Mouse (Mus musculus) c-Kit-positive CD71-negative TER-119-negative erythroid progenitor cells, embryonic 14.5 days (primary cell): ENCODE data around the gene Tnik.

Experiments used
- DNase-seq: peaks from one replicate; pipeline ENCODE4 v3.0.0-alpha.2; 2013; ENCODE audit warnings: low read depth

Tnik gene

DNA sequence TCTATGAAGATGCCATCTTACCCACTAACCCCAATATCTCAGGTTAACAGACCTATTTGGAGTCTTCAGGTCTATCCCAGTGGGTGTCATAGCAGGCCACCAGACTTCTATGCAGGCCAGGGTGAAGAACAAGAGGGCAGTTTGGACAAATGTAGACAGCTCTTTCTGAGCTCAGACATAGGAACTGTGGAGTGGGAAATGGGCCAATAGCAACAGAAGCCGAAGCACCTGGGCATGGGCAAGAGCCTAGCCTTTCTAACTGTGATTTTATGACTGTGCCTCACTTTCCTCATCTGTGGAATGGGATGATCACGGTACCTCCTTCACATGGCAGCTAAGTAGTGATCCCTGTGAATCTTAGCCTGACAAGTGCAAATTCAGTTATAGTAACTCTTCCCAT is 214.4 kb downstream of the Tnik start:
- DNase-seq: no peak

DNA sequence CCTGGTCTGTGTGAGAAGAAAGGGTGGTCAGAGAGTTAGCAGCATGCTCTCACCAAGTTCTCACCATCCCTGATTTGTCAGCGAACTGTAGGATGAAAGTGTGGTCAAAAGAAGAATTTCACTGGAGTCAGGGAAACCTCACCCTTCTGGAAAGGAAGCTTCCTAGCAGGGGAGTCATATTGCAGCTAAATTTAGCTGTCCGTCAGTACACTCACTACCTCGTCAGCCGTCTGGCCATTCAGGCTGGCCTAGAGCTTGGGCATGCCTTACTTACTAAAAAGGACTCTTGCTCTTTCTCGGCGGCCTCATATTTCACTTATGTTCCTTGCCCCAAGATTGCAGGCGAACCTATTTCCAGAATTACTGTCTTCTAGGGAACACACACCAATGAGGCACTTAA is 222.7 kb downstream of the Tnik start:
- DNase-seq: no peak

DNA sequence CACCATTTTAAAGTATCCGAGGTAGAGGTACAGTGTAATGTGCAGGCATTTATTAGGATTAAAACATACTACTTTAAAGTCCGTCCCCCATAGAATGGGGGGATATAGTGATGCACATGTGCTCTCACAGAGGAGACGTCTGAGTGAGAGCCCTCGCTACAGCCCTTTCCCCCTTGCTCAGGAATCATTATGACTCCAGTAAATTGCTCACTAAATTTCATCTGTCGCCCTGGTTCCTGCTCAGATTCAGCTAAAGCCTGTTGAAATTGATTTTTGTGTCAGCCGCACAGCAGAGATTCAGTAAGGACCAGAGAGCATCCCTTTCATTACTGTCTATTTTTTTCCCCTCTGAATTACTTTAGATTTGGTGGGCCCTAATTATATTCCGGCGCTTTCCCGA is 224.4 kb downstream of the Tnik start:
- DNase-seq: no peak

DNA sequence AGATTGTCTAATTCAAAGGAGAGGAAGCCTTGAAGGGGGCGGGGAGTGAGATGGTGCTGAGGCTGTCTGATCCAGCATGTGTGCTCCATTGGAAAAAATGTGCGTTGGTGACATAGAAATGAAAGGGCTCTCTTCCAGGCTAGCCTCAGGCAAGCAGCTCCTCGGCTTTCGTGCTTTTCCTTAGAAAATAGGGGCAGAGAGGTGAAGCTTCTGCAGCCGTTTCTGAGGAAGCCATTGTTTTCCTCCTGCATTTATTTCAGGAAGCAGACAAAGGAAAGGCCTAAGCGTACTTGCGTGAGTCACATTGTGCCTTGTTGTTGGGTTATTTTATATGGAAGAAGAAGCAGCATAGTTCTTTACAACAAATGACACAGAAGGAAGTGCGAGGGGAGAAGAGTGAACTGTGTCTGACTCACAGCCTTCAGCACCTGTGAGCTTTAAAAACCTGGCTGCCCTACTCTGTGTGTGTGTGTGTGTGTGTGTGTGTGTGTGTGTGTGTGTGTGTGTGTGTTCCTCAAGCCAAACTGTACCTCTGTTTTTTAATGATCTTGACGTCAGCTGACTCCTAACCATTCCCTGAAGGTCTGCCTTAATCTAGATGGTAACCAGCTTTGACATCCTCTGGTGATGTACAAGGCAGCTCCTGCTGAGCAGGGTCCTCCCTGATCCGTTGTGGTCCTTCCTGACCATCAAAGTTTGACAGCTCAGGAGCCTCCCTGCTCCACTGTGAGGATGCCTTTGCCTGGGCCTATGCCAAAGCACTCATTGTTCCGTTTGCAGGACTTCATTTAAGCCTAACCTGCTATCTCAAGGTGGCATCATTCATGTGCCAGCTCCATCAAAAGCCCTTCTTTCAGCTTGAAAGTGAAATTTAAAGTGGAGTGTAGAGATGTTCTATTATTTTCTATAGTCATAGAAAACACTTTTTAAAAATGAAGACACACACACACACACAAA is 228.3 kb downstream of the Tnik start:
- DNase-seq: no peak

DNA sequence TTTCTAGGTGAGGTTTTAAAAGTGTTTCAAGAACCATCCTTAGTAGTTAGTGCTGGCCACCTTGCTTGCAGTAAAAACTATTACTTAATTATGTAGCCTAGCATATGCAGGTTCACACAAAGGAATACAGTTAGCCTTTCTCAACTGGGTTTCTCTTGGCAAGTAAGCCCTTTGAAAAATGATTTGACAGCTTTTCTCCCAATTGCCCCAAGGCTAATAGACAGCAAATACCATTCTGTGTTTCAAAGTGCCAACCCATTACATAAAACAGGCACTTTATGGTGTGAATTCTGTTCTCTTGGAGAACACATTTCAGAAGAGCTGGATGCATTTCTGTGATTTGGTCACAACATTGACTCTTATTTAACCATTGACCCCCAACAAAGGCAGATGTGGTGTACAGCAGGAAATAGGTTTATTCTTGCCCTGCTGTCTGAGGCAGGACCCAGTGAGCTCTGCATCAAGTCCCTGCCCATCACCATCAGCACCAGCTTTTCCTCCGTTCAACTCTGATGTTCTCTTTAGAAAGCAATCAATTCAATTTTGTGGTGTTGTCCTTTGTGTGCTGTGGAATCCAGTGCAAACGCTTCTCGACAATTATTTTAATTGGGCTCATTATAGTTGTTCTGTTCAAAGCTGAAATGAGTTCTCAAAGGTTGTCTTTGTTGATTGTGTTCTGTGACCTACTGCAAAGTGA is 233.9 kb downstream of the Tnik start:
- no peak for DNase-seq

DNA sequence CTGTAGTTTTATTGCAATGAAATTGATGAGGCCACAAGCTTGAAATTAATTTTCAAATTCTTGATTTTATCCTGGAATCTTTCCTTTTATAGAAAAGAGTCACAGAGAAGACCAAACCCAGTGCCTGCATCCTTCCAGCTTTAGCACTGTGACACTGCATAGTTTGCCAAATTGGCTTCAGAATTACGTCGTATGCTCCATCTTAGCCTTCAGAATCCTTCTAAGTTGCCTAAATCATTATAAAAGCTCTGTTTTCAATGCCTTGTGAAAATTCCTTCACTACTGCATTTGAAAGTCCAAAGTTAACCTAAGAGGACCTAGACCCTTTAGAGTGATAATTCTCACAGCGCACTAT is 234.5 kb downstream of the Tnik start:
- DNase-seq: no peak

DNA sequence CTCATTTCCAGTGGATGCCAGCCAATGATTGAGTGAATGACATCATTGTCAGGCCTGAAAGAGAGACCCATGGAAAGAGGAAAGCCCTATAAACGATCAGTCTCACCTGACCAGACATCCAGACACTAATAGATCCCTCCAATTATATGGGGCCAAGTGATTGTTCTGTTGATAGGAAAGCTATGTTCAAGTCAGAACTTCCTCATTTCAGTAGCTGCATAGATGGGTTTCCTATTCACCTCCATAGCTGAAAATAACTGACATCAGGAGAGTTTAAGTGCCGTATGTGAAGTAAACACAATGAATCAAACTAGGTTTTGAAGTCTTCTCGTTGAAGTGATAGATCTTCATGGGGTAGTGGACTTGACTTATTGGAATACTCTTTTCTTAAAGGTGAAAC is 239.7 kb downstream of the Tnik start:
- no peak for DNase-seq

DNA sequence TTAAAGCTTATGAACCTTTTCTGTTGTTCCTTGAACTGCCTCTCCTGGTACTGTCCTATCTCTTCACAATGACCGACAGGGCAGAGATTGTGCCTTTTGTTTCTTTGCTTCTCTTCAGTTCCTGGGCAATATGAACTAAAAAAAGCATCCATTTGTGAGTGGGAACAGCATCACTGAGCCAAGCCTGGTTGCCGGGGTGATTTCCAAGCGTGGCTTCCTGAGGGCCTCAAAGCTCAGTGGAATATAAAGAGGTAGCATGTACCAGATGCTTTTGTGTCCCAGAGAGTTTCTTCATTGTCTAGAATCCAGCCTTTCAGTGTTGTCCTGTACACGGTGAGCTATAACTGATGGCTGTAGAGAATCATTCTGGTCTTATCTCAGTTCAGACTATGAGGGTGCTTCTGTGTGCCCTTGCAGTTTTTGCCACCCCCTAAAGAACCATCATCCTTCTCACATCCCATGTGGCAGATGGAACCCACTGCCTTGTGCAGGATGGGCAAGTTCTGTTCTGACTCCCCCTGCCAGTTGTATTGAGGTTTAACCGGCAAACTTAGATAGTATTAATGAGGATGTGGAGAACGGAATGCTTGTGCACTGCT is 246.4 kb downstream of the Tnik start:
- DNase-seq: no peak

DNA sequence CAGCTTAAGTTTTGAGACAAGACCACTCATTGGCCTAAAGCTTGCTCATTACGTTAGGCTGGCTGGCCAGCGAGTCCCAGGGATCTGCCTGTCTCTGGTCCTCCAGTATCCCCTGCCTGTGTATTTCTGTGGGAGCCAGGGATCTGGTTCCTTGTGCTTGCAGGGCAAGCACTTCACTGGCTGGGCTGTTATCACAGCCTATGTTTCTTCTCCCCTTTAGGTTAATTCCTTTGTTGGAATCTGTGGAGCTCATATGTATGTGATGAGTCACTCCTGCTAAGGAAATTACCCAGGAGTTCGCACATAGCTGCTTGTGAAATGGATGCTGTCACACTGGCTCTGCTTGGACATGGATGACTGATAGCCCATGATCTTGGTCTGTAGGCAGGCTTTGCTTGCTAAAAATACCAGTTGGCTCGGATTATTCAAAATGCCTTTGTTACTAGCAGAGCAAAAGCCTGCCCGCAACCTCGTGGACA is 260.0 kb downstream of the Tnik start:
- no peak for DNase-seq

DNA sequence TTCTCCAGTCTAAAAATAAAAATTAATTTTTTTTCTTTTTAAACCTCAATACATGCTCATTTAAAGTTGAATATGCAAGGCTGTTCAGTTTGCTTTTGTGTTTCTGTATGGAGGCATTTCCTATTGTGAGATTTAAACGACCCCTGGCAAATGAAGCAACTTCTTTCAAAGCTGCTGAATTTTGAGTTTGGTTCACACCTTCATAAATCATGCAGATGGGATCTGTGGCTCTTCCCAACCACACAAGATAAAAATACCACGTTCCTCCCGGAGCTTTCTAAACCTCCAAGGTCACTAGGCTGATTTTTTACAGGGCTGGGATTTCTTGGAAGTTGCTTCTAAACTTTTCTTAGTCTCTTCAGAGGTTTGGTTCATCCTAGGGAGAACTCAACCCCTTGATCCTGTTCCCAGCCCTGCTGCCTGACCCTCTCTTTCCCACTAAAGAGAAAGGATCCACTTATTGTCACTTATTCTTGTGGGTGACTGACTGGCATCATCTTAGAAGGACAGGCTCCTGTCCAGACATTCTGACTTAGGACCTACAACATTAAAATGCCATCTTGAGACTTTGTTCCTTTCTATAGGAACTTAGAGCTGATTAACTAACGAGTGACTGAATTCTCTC is 260.6 kb downstream of the Tnik start:
- no peak for DNase-seq

DNA sequence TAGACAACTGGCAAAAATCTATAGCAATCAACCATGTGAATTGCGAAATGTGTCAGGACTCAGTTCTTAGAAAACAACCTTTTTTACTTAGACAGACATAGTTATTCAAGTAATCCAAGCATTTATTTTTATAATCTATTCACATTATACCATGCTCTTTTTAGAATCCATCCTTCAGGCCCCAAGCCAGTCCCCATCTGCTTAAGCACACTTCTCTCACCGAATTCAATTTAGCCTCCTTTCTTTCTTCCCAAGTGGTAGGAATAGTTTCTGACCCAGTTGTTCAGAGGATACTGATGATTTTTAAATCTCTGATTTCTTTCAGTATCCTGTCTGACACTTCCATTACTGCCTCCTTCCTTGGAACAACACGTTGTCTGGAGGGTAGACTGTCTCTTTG is 261.5 kb downstream of the Tnik start:
- no peak for DNase-seq

DNA sequence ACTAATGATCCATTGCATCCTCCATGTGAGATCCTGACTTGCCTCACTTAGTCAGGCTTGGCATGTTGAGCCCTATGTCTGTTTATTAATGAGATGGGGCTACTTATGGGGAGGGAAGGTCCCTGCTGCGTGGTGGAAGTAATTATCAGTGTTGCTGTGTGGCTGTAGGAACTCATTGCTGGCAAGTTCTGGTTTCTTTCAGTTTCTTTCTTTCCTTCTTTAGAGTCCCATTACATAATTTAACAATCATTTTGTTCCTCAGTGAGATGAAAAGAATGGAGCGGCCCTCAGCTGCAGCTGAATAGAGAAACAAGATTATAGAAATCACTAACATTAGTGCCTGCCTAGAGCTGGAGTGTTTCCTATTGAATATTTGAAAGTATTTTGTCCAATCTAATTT is 263.7 kb downstream of the Tnik start:
- DNase-seq: no peak

DNA sequence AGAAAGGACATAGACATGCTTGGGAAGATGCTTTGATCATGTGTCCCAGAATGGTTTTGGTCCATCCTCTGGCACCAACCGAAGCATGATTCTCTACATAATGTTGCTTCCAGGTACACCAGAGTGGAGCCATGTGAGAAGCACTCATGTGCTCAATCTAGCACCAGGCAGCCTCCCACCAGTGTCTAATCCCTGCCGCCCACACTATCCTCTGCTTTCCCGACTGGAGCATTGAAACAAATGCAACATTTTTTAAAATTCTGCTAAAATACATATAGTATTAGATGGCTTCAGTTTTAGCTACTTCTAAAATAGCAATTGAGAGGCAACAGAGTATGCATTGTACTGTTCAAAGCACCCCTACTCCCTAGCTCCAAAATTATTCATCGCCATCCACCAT is 264.2 kb downstream of the Tnik start:
- DNase-seq: no peak

DNA sequence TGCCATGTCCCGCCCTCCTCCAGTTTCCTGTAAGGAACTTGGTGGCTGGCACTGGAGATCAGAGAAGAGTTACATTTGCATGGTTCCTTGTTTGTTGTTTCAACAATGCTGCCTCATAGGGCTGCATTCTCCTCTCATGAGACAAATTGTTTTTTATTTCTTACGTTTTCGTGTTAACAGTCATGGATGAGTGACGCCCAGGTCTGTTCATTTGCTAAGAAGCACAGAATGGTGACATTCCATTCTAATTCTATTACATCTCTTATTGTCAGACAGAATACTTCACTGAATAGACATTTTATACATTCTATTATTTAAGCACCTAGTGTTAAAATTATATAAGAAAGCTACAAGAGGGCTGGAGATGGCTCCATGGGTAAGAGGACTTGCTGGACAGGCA is 266.5 kb downstream of the Tnik start:
- DNase-seq: no peak

DNA sequence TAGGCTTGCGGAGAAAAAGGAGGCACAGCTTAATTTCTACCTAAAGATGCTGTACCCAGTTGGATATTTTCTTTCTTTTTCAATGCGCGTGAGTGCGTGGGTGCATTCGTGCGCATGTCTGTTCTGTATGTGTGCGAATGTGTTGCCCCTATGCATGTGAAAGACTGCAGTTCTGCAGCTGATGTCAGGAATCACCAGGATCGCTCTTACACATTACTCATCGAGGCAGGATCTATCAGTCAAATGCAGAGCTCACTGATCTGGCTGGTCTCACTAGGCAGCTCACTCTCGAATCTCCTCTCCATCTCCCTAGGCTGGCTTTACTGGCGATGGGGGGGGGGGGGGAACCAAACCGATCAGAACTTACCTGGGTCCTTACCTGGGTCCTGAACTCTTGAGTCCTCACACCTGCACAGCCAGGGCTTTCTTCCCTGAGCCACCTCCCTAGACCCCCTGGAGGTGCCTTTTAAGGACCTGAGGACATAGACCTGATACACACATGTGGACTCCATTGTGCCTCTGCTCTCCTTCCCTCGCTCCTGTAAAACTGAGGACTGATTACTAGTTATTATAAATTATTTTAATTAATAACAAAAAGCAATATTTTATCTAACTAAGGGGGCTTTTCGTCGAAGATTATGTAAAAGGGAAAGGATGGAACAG is 268.4 kb downstream of the Tnik start:
- DNase-seq: no peak

DNA sequence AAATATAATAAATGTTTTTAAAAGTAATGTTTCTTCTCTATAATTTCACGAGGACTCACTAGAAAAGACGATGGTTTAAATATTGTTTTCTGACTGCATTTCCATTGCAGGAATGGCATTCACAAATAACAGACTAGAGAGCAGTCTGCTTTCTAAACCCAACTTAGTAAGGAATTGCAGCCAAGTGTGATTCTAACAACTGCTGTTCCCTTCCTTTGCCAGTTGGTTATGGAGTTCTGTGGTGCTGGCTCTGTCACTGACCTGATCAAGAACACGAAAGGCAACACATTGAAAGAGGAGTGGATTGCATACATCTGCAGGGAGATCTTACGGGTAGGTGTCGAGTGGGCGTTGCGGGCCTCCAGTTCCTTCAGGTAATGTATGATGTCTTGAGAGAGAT is 269.7 kb downstream of the Tnik start:
- no peak for DNase-seq

DNA sequence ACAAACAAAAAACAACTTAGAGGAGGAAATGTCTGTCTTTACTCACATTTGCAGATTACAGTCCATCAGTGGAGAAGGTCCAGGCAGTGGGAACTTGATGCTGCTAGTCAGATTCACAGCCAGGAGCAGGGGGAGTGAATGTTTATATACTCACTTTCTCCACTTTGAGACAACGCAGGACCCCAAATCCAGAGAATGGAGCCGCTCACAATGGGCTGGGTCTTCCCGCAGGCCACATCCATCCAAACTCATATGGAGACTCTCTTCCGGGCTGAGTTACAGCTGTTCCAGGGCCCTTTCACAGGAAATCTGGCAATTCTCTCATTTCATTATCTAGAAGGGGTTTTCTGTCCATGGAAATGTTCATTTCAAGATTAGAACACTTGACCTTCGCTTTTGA is 277.1 kb downstream of the Tnik start:
- DNase-seq: no peak

DNA sequence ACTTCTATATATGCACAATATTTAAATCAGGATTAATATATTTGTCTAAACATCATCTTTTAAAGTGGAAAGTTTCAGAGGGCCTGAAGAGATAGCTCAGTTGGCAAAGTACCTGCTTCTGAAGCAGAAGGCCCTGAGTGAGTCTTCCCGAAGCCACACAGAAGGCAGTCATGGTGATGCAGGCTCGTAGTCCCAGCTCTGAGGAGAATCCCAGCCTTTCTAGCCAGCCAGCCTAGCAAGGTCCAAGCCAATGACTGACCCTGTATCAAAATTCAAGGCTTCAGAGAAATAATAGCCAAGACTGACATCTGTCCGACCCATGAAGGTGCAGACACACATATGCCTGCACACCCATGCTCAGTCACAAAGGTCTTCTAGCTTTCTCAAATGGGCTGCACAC is 279.9 kb downstream of the Tnik start:
- no peak for DNase-seq

DNA sequence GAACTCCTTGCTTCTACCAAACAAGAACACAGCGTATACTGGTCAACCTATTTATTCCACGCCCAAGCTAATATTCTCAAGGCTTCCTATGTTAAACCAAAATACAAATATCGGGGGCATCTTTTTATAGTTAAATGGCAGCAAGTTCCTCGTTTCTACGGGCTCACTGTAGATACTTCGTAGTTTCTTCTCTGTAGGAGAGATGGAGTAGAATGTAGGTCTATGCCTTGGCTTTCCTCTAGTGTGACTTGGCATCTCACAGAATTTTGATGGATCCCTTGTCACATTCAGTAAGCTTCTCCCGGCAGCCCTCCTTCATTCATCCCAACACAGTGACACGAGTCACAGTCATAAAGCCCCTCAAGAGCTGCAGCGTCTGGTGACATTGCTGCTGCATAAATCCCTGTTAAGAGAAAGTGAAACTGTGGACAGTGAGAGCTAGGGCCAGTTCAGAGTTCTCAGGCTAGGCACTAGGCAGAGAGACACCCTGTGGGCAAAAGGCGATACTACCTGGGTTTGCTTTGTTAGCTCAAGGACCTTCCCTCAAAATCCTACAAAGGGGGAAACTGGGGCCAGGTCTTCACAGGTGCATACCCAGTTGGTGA is 280.5 kb downstream of the Tnik start:
- DNase-seq: no peak

DNA sequence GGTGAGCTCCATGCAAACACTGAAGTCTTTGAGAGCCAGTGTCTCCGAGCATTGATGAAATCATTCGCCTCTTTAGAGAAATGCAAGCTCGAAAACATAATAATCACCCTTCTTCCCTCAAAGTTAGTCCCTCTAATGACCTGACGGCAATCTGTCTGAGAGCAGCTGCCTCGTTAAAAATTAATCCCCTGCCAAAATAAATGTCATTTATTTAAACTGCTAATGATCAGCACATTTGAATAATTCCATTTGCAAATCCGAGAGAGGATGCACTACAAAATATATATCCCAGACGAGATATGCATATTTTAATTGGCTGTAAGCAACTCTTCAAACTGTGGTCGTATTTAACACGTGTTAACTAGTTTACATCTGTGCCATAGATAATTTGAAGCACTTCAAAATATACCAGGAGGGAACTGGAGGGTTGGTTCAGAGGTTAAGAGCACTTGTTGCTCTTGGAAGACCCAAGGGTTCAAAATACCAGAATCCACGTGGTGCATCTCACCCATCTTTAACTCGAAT is 281.4 kb downstream of the Tnik start:
- DNase-seq: no peak

DNA sequence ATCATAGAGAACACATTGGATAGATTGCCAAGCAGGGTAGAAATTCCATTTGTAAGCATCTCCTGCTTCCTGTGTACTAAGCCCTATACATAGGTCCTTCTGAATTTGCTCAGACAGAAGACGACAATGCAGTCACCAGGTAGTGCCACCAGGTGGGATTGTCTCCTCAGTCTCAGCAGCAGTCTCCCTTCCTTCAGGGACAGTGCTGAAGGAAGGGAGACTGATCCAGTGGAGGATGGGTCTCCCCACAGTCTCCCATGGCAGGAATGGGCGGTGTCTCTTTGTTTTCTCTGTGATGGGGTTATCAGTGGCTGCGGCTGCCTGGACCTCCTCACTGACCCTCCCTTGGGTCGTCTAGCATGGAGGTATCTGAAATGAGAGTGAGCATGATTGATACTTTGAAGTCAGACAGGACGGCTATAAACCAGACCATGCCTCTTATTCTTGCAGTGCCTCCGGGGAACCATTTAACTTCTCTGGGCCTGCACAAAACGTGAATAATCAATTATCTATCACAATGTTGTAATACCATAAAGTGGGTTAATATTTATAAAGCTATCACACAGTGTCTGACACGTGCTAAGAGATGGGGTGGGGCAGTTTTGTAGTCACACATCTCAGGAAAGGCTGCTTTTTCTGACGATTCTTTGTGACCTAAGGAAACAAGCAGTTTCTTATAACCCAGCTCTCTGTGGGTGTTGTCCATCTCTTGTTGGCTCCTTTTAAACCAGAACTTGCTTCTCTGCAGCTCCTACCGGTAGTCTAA is 285.1 kb downstream of the Tnik start:
- no peak for DNase-seq
